Mouse (Mus musculus) midbrain, embryonic 11.5 days (tissue): Measurements from ENCODE around the gene Ampd2. TPM values are rescaled to one million over a fixed set of nuclear protein-coding genes. Genes with fewer than 3 reads are reported as not detected.
A peak's percentile ranks its signal among the peaks of the same experiment; 100 is the strongest.

Experiments
- ATAC-seq: fragments of 200-750 bp; cut with Nextera tagmentation; 2 replicates; pipeline ENCODE4 v1.8.0; 2017; ENCODE audit warnings: moderate TSS enrichment, moderate library complexity; ENCODE audit not compliant: low FRiP score
- DNase-seq: peaks from one replicate; pipeline ENCODE4 v3.0.0; 2015; ENCODE audit warnings: low spot score; ENCODE audit errors: missing footprints
- H3K27ac ChIP-seq: fragments of 300-500 bp; sonication (generic); 2 replicates; pipeline ENCODE4 v1.5.1; 2014; ENCODE audit warnings: low read depth, low read length
- H3K27me3 ChIP-seq: fragments of 300-500 bp; sonication (generic); 2 replicates; pipeline ENCODE4 v1.6.1; 2014; ENCODE audit warnings: mild to moderate bottlenecking, low read length, moderate library complexity, mixed read lengths; ENCODE audit not compliant: control insufficient read depth, insufficient read depth
- H3K36me3 ChIP-seq: fragments of 300-500 bp; sonication (generic); 2 replicates; pipeline ENCODE4 v1.6.1; 2014; ENCODE audit warnings: mild to moderate bottlenecking, low read length, moderate library complexity, mixed read lengths; ENCODE audit not compliant: control insufficient read depth, insufficient read depth
- H3K4me1 ChIP-seq: fragments of 300-500 bp; sonication (generic); 2 replicates; pipeline ENCODE4 v1.6.1; 2014; ENCODE audit warnings: low read length; ENCODE audit not compliant: control insufficient read depth, insufficient read depth
- H3K4me2 ChIP-seq: fragments of 300-500 bp; sonication (generic); 2 replicates; pipeline ENCODE4 v1.6.1; 2014; ENCODE audit warnings: mild to moderate bottlenecking, moderate library complexity
- H3K4me3 ChIP-seq: fragments of 300-500 bp; sonication (generic); 2 replicates; pipeline ENCODE4 v1.5.1; 2014; ENCODE audit warnings: low read depth, low read length
- H3K9ac ChIP-seq: fragments of 300-500 bp; sonication (generic); 2 replicates; pipeline ENCODE4 v1.6.1; 2014; ENCODE audit warnings: low read length
- H3K9me3 ChIP-seq: fragments of 300-500 bp; sonication (generic); 2 replicates; pipeline ENCODE4 v1.6.1; 2016; ENCODE audit warnings: low read length; ENCODE audit not compliant: control insufficient read depth
- WGBS: fragments of 180-500 bp; shearing (Covaris S2); extraction: QIAGEN DNeasy Blood & Tissue Kit; methylation state at CpG from one replicate; pipeline ENCODE4 v1.1.7; 2014; 5-methylcytosine and 5-hydroxymethylcytosine counted together
- polyA plus RNA-seq: library from polyadenylated mRNA; unstranded; fragments of >200 nt; fragmentation: Nextera tagmentation; extraction: Ambion mirVana; gene quantifications from 2 replicates; pipeline ENCODE4 v1.2.1, GENCODE M21; 2014

Ampd2 gene
- polyA plus RNA-seq, 1 experiment from 2014 or later = 37.0 TPM

DNA sequence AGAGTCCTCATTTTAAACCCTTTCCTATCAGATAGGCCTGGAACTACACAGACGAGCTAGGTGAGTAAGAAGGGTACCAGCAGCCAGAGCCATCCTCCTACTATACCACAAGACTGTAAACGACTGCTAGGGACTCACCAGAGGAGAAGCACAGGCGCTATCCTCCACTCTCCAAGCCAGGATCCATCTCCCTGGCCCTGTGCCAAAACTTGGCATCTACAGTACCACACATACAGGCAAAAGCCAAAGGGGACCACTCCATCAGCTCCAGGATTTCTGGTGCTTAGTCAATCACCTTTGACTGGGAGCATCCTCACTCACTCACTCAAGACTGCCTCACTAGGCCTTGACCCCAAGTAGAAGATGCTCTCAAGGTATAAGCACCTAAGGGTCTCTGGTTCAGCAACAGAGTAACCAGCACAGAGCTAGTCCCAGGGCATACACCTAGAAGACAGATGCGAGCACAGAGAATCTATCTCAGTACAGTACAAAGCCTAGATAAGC, 2.5 kb downstream of the Ampd2 start:
- no peak for ATAC-seq
- Histone ChIP-seq H3K27me3 (no peaks in the 10 kb centered on the region), H3K27ac (no peak overlapping the region), H3K36me3 (peaks cover 2% of the 10 kb centered on the region; the same call in 1 of the 2 replicates), H3K4me3 (no peak overlapping the region), H3K9me3 (no peaks in the 10 kb centered on the region), H3K4me1 (peaks cover 28% of the 10 kb centered on the region), H3K9ac (no peak overlapping the region; the same call in 1 of the 2 replicates), H3K4me2 (peak overlapping the region; percentile 76)
- WGBS = 84% methylated on average over 4 of the region's 4 CpGs
- peak; percentile 72 for DNase-seq

DNA sequence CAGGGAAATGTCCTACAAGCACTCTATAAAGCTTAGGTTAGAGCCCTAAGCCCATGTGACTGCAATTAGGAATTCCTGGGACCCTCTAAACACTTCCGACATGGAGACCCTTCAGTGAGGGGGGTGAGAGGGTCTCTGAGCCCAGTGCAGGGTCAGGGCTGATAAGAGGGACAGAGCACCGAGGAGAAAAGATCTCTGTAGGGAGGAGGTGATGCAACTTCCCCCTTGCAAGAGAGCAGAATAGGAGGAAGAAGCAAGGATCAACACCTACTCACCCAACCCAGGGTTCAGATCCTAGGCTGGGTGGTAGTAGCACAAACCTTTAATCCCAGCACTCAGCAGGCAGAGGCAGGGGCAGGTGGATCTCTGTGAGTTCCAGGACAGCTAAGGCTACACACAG, 3.3 kb downstream of the Ampd2 start:
- H3K36me3 ChIP-seq = peaks cover 3% of the 10 kb centered on the region; the same call in 1 of the 2 replicates
- 67% methylated on average over 2 of the region's 2 CpGs for WGBS
- H3K4me3 ChIP-seq = no peak overlapping the region
- H3K27ac ChIP-seq = no peak overlapping the region
- H3K4me2 ChIP-seq = no peak overlapping the region
- no peak for ATAC-seq
- DNase-seq = peak; percentile 35
- no peak overlapping the region for H3K9ac ChIP-seq
- no peaks in the 10 kb centered on the region for H3K9me3 ChIP-seq
- peaks cover 28% of the 10 kb centered on the region for H3K4me1 ChIP-seq
- H3K27me3 ChIP-seq = no peaks in the 10 kb centered on the region

DNA sequence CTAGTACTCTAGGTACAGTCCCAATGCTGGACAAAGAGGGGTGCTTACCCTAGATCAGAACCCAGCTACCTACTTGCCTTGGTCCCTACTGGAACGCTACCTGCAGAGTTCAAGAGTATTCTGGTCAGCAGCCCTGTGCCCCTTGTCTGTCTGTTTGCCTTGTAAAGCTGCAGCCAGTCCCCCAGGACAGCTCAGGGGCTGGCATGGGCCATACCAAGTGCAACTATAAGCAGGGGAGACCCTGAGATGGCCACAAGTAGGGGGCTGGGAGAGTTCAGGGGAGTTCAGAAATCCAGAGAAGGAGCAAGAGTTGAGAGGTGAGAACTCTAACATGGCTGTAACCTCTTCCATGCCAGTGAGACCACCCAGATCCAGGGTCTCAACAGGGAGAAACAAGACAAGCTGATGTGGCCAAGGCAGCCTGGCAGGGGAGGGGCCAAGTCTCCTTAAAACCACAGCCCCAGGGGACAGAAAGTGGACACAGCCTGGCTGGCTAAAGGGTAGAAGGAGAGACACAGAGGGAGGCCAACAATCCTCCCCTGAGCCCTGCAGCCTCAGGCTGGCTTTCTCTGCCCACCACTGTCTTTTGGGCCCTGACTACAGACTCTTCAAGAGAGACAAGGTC, 4.1 kb downstream of the Ampd2 start:
- H3K27me3 ChIP-seq = no peaks in the 10 kb centered on the region
- DNase-seq (peak; percentile 77), ATAC-seq (no peak)
- H3K4me2 ChIP-seq = peak overlapping the region; percentile 12; the same call in 1 of the 2 replicates
- 57% methylated on average over 1 of the region's 1 CpGs for WGBS
- H3K4me3 ChIP-seq = no peak overlapping the region
- peaks cover 3% of the 10 kb centered on the region; the same call in 1 of the 2 replicates for H3K36me3 ChIP-seq
- no peak overlapping the region for H3K27ac ChIP-seq
- H3K4me1 ChIP-seq = peaks cover 28% of the 10 kb centered on the region
- H3K9ac ChIP-seq = peak overlapping the region; percentile 34; the same call in 1 of the 2 replicates
- no peaks in the 10 kb centered on the region for H3K9me3 ChIP-seq

DNA sequence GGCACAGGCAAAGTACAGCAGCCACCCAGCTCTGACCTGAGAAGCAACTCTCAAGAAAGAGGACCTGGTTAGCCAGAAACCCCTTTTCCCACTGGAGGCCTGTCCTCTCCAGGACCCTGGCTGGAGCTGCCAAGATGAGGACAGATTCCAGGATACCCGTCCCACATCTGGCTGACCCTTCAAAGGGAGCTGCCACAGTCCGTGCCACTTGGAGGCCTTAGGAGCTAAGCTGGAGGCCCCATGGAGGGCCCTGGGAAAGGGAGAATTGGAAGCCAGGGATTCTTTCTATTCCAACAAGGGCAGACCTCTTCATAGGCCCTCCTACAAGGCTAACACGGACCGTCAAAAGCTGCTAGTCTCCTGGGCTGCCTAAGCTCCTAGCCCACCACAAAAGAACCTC, 4.8 kb downstream of the Ampd2 start:
- 60% methylated on average over 4 of the region's 4 CpGs for WGBS
- Histone ChIP-seq H3K36me3 (peaks cover 6% of the 10 kb centered on the region), H3K4me1 (peaks cover 28% of the 10 kb centered on the region), H3K4me3 (no peak overlapping the region), H3K4me2 (no peak overlapping the region), H3K27me3 (no peaks in the 10 kb centered on the region), H3K27ac (no peak overlapping the region), H3K9me3 (no peaks in the 10 kb centered on the region), H3K9ac (no peak overlapping the region)
- ATAC-seq (no peak), DNase-seq (peak; percentile 74)

DNA sequence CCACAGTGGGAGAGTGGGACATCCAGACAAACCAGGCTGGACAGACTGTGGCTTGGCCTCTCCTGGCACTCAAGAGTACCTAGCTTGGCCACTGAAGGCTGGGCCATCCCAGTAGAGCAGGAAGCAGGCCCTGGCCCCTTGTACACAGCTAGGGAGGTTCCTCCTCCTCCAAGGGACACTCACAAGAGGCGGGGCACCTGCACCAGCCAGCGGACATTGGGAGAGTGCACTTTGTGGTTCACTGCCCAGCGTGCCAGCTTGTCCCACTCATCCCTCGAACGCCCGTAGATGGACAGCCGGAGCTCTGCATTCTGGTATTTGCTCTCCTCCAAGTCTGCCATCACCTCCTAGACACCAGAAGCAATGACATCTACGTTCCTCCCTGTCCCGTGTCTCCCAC, 9.6 kb downstream of the Ampd2 start:
- WGBS = 91% methylated on average over 9 of the region's 9 CpGs

DNA sequence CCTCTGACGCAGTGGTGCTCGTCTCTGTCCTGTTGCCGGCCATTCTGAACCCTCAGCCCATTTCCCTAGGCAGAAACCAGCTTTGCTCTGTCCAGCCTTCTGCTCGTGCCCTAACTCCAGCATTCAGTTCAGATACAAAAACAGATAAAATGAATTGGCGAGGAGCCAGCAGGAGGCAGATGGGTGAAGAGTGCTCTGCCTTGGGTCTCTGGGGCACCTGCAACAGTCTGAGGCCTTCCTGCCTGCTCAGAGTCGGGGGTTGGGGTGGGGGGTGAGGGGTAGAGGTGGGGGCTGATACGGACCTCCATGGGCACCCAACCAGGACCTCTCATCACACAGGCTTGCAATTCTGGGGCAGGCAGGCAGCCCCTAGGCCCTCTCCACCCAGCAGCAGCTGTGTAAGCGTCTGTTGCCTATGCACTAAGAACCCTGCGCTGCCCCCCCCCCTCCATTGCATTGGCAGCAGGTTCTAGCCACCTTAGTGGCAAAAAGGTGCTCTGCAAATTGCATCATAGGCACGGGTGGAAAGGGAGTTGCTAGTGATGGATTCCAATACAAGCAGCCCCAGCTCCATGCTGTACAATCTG, 13.4 kb downstream of the Ampd2 start:
- Histone ChIP-seq H3K27ac (no peak overlapping the region), H3K4me3 (no peak overlapping the region), H3K36me3 (peaks cover 21% of the 10 kb centered on the region; the same call in 1 of the 2 replicates), H3K27me3 (no peaks in the 10 kb centered on the region), H3K4me2 (no peak overlapping the region), H3K9me3 (no peaks in the 10 kb centered on the region), H3K4me1 (no peaks in the 10 kb centered on the region), H3K9ac (no peak overlapping the region)
- DNase-seq (no peak), ATAC-seq (no peak)
- 84% methylated on average over 10 of the region's 10 CpGs for WGBS

More for the DNA sequence above, 9.6 kb downstream of the Ampd2 start:
- Histone ChIP-seq H3K4me3 (no peak overlapping the region), H3K4me1 (peaks cover under 1% of the 10 kb centered on the region; the same call in 1 of the 2 replicates), H3K4me2 (no peak overlapping the region), H3K9ac (no peak overlapping the region), H3K36me3 (peaks cover 24% of the 10 kb centered on the region), H3K27ac (no peak overlapping the region), H3K9me3 (no peaks in the 10 kb centered on the region), H3K27me3 (no peaks in the 10 kb centered on the region)
- DNase-seq (peak; percentile 59), ATAC-seq (no peak)

DNA sequence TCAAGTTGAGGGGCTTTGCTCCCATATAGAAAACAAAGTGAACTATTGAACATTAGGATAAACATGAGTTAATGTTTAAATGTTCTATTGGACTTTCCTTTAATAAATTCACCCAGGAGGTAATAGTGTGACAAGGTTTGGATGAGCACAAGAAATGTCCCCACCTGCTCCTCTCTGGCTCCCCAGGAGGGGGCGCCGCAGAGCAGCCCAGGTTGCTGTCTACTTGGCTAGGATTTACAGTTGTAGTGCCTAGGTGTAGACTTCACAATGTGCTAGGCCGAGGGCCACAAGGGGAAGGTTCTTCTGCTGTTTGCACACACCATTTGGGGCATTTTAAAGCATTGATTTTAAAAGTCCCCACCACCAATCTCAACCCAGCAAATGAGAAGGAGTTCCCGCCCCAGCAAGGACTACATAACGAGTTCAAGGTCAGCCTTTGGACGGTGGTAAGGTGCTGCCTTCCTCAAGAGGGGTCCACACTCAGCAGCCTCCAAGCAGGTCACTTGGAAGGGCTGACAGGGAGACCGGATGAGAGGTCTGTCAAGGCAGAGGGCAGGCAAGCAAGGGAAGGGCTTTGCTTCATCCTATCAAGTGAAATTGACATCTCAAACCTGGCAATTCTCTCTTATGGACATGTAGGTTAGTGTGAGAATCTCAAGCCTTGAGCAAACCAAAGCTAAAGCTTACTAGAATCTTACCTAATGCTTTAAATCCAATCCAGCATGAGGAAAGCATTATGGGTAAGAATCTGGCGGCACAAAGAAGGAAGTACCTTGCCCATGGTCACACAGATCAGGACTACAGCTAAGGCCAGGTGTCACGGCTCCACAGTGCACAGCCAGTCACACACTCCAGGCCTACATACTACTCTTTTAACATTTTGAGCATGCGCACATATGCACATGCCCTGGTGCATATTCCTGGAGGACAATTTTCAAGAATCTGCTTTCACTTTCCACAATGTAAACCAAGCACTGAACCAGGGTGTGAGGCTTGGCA, 15.9 kb downstream of the Ampd2 start:
- ATAC-seq (no peak), DNase-seq (peak; percentile 97)
- Histone ChIP-seq H3K27ac (no peak overlapping the region), H3K36me3 (peaks cover 8% of the 10 kb centered on the region; the same call in 1 of the 2 replicates), H3K9me3 (no peaks in the 10 kb centered on the region), H3K4me2 (no peak overlapping the region), H3K27me3 (no peaks in the 10 kb centered on the region), H3K4me3 (no peak overlapping the region), H3K9ac (no peak overlapping the region), H3K4me1 (no peaks in the 10 kb centered on the region)
- WGBS = 70% methylated on average over 10 of the region's 10 CpGs

DNA sequence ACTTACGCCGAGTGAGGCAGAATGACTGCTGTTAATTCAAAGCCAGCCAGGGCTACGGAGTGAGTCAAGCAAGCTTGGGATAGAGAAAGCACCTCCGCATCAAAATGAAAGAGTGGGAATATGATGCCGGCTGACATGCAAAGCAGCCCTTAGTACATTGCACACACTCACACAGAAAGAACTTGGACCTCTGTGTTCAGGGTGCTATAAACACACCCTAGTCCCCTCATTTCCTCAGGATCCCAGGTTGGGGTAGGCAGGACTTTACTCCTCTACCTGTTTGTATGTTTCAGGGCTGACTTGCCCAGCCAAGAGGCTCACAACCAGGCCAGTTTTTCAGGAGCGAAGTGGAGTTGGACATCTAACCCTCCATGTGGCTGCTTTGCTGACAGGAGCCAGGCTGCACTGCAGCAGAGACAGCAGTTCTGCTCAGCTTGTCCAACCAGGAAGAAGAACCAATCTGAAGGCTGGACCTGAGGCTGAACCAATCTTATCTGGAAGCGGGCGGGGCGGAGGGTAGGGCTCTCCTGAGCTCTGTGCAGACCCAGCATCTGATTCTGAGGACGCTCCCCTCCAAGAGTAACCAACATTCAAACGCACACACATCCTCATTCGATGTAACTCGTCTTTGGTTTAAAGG, 17.1 kb downstream of the Ampd2 start:
- H3K4me2 ChIP-seq = no peak overlapping the region
- no peaks in the 10 kb centered on the region for H3K9me3 ChIP-seq
- H3K9ac ChIP-seq = no peak overlapping the region
- DNase-seq (no peak), ATAC-seq (no peak)
- no peak overlapping the region for H3K4me3 ChIP-seq
- WGBS = 79% methylated on average over 13 of the region's 13 CpGs
- H3K4me1 ChIP-seq = no peaks in the 10 kb centered on the region
- H3K27me3 ChIP-seq = no peaks in the 10 kb centered on the region
- H3K27ac ChIP-seq = no peak overlapping the region
- no peaks in the 10 kb centered on the region for H3K36me3 ChIP-seq
